Mouse (Mus musculus): ENCODE measurements around the gene Angptl6. TPM values are rescaled to one million over a fixed set of nuclear protein-coding genes. Genes with fewer than 3 reads are reported as not detected.

Angptl6 gene
- polyA plus RNA-seq, 1 experiment = 2.7 TPM

- no peaks in the 10 kb centered on the region for H3K4me1 ChIP-seq (ENCODE audit: control insufficient read depth, insufficient read depth, insufficient read length)
- WGBS = 58% methylated on average over 5 of the region's 5 CpGs
- no peaks in the 10 kb centered on the region for H3K27me3 ChIP-seq (ENCODE audit: control insufficient read depth, insufficient read depth, low read length)
- no peak overlapping the region for H3K27ac ChIP-seq (ENCODE audit: insufficient read depth, low read length)
- H3K4me3 ChIP-seq (ENCODE audit: extremely low read depth, insufficient read depth, insufficient read length) = no peak overlapping the region
- H3K36me3 ChIP-seq (ENCODE audit: control insufficient read depth, insufficient read depth, low read length) = no peaks in the 10 kb centered on the region
- DNase-seq (ENCODE audit: low read depth in 1 of 2, low spot score in 2 of 2) = no peak
- TF ChIP-seq POLR2A (IDR thresholded peaks at IDR 0.05; ENCODE audit: low read depth, low read length) (no peak), CTCF (IDR thresholded peaks at IDR 0.05; ENCODE audit: extremely low read depth, insufficient read depth, insufficient read length, insufficient replicate concordance) (no peak)
These were observed 53.7 kb downstream of the Angptl6 start for GRCm38 (mm10) chr9:20825781-20826180.

Other genes with a start within 250 kb of the Angptl6 start
- 96.6 and 178 TPM in 2 replicates for gene Ubl5, start 236.8 kb downstream of the Angptl6 start, polyA plus RNA-seq (2012; rRNA removed)
- gene Fbxl12, start 235.0 kb downstream of the Angptl6 start, polyA plus RNA-seq (2012; rRNA removed) = 82.2 and 105 TPM in 2 replicates
- 11.3 and 12.0 TPM in 2 replicates for gene Pin1, start 227.6 kb downstream of the Angptl6 start, polyA plus RNA-seq (2012; rRNA removed)
- gene Olfm2, start 133.4 kb downstream of the Angptl6 start, polyA plus RNA-seq (2012; rRNA removed) = 0.50 and 0.53 TPM in 2 replicates
- gene Col5a3, start 64.7 kb downstream of the Angptl6 start, polyA plus RNA-seq (2012; rRNA removed) = 1.4 TPM in 2 replicates
- not detected in 2 replicates for gene Rdh8, start 61.2 kb downstream of the Angptl6 start, polyA plus RNA-seq (2012; rRNA removed)
- gene A230050P20Rik, start 11.1 kb downstream of the Angptl6 start, polyA plus RNA-seq (2012; rRNA removed) = 82.8 and 108 TPM in 2 replicates
- gene Ppan, start 8.4 kb upstream of the Angptl6 start, polyA plus RNA-seq (2012; rRNA removed) = 116 and 120 TPM in 2 replicates
- gene Eif3g, start 18.9 kb upstream of the Angptl6 start, polyA plus RNA-seq (2012; rRNA removed) = 89.3 and 103 TPM in 2 replicates
- gene Dnmt1, start 80.2 kb upstream of the Angptl6 start, polyA plus RNA-seq (2012; rRNA removed) = 37.0 and 44.9 TPM in 2 replicates
- gene S1pr2, start 97.1 kb upstream of the Angptl6 start, polyA plus RNA-seq (2012; rRNA removed) = 3.4 and 3.9 TPM in 2 replicates
- 75.8 and 99.7 TPM in 2 replicates for gene Mrpl4, start 123.0 kb upstream of the Angptl6 start, polyA plus RNA-seq (2012; rRNA removed)
- 59.7 and 67.4 TPM in 2 replicates for gene Icam1, start 136.3 kb upstream of the Angptl6 start, polyA plus RNA-seq (2012; rRNA removed)
- 8.1 and 9.3 TPM in 2 replicates for gene Icam4, start 149.6 kb upstream of the Angptl6 start, polyA plus RNA-seq (2012; rRNA removed)
- gene Icam5, start 152.3 kb upstream of the Angptl6 start, polyA plus RNA-seq (2012; rRNA removed) = 1.1 and 1.2 TPM in 2 replicates
- gene Zglp1, start 187.4 kb upstream of the Angptl6 start, polyA plus RNA-seq (2012; rRNA removed) = 0.28 and 0.65 TPM in 2 replicates
- 0.19 and 0.32 TPM in 2 replicates for gene Gm49373, start 193.4 kb upstream of the Angptl6 start, polyA plus RNA-seq (2012; rRNA removed)
- 38.3 and 59.5 TPM in 2 replicates for gene Fdx1l, start 193.9 kb upstream of the Angptl6 start, polyA plus RNA-seq (2012; rRNA removed)
- gene Gm38431, start 212.3 kb upstream of the Angptl6 start, polyA plus RNA-seq (2012; rRNA removed) = 5.2 and 18.8 TPM in 2 replicates
- gene Raver1, start 212.3 kb upstream of the Angptl6 start, polyA plus RNA-seq (2012; rRNA removed) = 77.9 and 93.1 TPM in 2 replicates